Mouse (Mus musculus): ENCODE data around the gene 1700001C19Rik. TPM values are rescaled to one million over a fixed set of nuclear protein-coding genes. Genes with fewer than 3 reads are reported as not detected.
A peak's percentile ranks its signal among the peaks of the same experiment; 100 is the strongest.
"Not testable (repeated sequence)": the region's sequence is repeated elsewhere in the genome, so short reads cannot be mapped to it uniquely, and the experiment has no call there.

The 1700001C19Rik gene
- total and polyA plus RNA-seq, 3 experiments: 0.76 TPM; not detected in 2

DNA sequence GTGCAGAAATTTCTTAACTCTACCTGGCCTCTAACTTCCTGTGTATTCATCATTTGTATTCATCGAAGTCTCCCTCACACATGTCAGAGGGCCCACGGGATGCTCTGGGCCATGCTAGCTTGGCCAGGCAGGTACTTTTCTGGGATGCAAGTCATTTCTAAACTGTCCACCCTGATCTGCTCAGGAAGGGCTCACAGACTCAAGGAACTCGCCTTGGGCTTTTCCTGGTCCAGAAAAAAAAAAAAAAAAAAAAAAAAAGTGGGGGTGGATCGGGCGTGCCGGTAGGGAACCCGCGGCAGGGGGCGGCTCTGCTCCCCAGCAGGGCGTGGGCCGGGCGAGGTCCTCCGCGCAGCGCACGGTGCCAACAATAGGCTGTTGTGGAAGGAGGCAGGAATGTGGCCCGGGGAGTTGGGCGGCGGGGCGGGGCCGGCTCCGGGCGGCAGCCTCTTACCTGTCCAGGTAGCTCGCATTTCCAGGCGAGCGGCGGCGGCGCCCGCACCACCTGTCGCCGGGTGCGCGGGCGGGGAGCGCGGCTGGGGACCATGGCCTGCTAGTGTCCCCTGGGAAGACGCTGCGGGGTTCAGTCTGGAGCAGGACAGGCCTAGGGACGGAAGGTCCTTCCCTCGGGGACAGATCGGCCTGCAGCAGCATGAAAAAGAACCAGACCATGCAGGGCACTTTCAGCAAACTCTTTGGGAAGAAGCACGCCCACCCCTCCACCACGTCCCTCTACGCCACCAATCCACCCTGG lies 845 bp downstream of the 1700001C19Rik start, which contains the start of gene AI661453:
AI661453 (plus strand) TSS at position 460 of the 751 bp plus-strand sequence.
- WGBS: 2% methylated on average over 45 of the region's 45 CpGs

DNA sequence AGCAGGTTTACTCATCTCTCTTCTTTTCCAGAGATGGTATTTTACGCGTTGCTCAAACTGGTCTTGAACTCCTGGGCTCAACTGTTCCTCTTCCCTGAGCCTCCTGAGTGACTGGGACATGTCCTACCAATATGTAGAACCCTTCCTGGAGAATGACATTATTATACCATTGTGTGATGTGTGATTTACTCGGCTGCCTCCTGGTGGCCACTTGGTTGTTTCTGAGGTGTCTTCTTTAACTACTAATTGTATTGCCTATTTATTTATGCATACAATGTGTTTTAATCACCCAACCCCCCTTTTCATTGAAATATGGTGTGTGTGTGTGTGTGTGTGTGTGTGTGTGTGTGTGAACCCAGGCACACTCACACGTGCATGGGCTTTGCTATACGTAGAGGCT lies 6.4 kb downstream of the 1700001C19Rik start:
- intact Hi-C loops (cut with DNase I): no loop called here
- peaks cover 3% of the 10 kb centered on the region; the same call in 1 of the 2 replicates for H3K4me1 ChIP-seq (ENCODE audit: control insufficient read depth, insufficient read depth, low read length)
- H3K4me3 ChIP-seq: no peak overlapping the region
- DNase-seq: no peak
- no peak overlapping the region for H3K9ac ChIP-seq (ENCODE audit: low read depth, low read length)
- no peaks in the 10 kb centered on the region for H3K36me3 ChIP-seq (ENCODE audit: control insufficient read depth, insufficient read depth, low read length)
- H3K27ac ChIP-seq: no peak overlapping the region
- TF ChIP-seq EP300 (IDR thresholded peaks at IDR 0.05; ENCODE audit: insufficient read depth, low read depth, low read length) (no peak), CTCF (IDR thresholded peaks at IDR 0.05) (peak; percentile 31)
- H3K79me2 ChIP-seq (replicated peaks; ENCODE audit: control insufficient read depth, insufficient read depth, low read length): no peaks in the 10 kb centered on the region
- WGBS: 72% methylated on average over 5 of the region's 5 CpGs
- H3K27me3 ChIP-seq (ENCODE audit: control insufficient read depth, insufficient read depth, low read length): no peaks in the 10 kb centered on the region

More for the DNA sequence above, 845 bp downstream of the 1700001C19Rik start, which contains the start of gene AI661453:
- Histone ChIP-seq H3K27me3 (ENCODE audit: control insufficient read depth, insufficient read depth, low read length) (peaks cover 2% of the 10 kb centered on the region), H3K9ac (ENCODE audit: low read depth, low read length) (peak within 1 kb of the TSS; percentile 51), H3K27ac (no peak within 1 kb of the TSS; the same call in 1 of the 2 replicates), H3K4me1 (ENCODE audit: control insufficient read depth, insufficient read depth, low read length) (no peaks in the 10 kb centered on the region), H3K36me3 (ENCODE audit: control insufficient read depth, insufficient read depth, low read length) (no peaks in the 10 kb centered on the region), H3K4me3 (peak within 1 kb of the TSS; percentile 43), H3K79me2 (replicated peaks; ENCODE audit: control insufficient read depth, insufficient read depth, low read length) (no peaks in the 10 kb centered on the region)
- DNase-seq: peak; percentile 35 to 39
- intact Hi-C loops (cut with DNase I): no loop called here
- TF ChIP-seq EP300 (IDR thresholded peaks at IDR 0.05; ENCODE audit: insufficient read depth, low read depth, low read length) (no peak), POLR2A (IDR thresholded peaks at IDR 0.05; ENCODE audit: insufficient read depth, low read depth, low read length) (no peak), CTCF (IDR thresholded peaks at IDR 0.05) (no peak)

DNA sequence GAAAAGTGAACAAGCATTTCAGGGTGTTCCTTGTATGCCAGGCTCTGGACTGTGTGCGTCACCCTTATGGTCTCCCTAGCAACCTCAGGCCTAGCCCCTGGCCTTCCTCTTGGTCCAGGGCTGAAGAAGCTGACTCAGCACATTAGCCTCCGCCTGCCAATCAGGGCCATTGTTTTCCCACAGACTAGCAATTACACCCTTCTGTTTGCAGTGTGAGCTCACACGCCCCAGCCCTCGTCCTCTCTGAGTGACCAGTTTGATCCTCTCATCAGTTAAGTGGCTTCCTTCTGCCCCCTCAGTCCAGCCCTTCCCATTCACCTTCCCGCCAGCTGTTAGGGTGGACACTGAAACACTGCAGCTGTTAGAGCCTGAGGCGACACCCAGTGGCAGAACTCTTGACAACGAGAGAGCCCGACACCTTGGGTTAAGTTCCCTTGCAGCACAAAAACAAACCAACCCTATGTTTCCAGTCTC lies 8.3 kb downstream of the 1700001C19Rik start:
- Histone ChIP-seq H3K4me3 (no peak overlapping the region), H3K4me1 (ENCODE audit: control insufficient read depth, insufficient read depth, low read length) (peaks cover 3% of the 10 kb centered on the region; the same call in 1 of the 2 replicates), H3K79me2 (replicated peaks; ENCODE audit: control insufficient read depth, insufficient read depth, low read length) (no peaks in the 10 kb centered on the region), H3K36me3 (ENCODE audit: control insufficient read depth, insufficient read depth, low read length) (no peaks in the 10 kb centered on the region), H3K27me3 (ENCODE audit: control insufficient read depth, insufficient read depth, low read length) (no peaks in the 10 kb centered on the region), H3K9ac (ENCODE audit: low read depth, low read length) (no peak overlapping the region), H3K27ac (no peak overlapping the region)
- intact Hi-C loops (cut with DNase I): no loop called here
- 11% methylated on average over 8 of the region's 8 CpGs for WGBS
- TF ChIP-seq CTCF (IDR thresholded peaks at IDR 0.05) (peak; percentile 57), EP300 (IDR thresholded peaks at IDR 0.05; ENCODE audit: insufficient read depth, low read depth, low read length) (no peak)
- peak; percentile 38 to 54 for DNase-seq

DNA sequence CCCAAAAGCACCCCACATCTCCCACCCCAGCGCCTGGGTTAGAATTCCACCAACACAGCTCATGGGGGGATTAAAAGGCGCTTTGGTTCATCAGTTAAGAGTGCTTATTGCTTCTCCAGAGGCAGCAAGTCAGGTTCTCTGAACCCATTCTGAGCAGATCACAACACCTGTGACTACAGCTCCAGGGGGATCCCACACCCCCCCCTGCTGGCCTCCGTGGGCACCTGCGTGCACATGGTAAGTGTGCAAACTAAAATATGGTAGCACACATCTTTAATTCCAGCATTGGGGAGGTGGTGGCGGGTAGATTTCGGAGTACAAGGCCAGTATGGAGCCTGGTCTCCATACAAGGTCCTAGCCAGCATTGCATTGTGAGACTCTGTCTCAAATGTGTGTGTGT lies 9.9 kb downstream of the 1700001C19Rik start:
- Histone ChIP-seq H3K36me3 (ENCODE audit: control insufficient read depth, insufficient read depth, low read length) (no peaks in the 10 kb centered on the region), H3K9ac (ENCODE audit: low read depth, low read length) (no peak overlapping the region), H3K27me3 (ENCODE audit: control insufficient read depth, insufficient read depth, low read length) (no peaks in the 10 kb centered on the region), H3K4me1 (ENCODE audit: control insufficient read depth, insufficient read depth, low read length) (peaks cover 3% of the 10 kb centered on the region; the same call in 1 of the 2 replicates), H3K4me3 (no peak overlapping the region), H3K27ac (no peak overlapping the region), H3K79me2 (replicated peaks; ENCODE audit: control insufficient read depth, insufficient read depth, low read length) (no peaks in the 10 kb centered on the region)
- DNase-seq: no peak
- 83% methylated on average over 6 of the region's 6 CpGs for WGBS
- TF ChIP-seq EP300 (IDR thresholded peaks at IDR 0.05; ENCODE audit: insufficient read depth, low read depth, low read length) (no peak), CTCF (IDR thresholded peaks at IDR 0.05) (no peak), POLR2A (IDR thresholded peaks at IDR 0.05; ENCODE audit: insufficient read depth, low read depth, low read length) (no peak)
- intact Hi-C loops (cut with DNase I): no loop called here

DNA sequence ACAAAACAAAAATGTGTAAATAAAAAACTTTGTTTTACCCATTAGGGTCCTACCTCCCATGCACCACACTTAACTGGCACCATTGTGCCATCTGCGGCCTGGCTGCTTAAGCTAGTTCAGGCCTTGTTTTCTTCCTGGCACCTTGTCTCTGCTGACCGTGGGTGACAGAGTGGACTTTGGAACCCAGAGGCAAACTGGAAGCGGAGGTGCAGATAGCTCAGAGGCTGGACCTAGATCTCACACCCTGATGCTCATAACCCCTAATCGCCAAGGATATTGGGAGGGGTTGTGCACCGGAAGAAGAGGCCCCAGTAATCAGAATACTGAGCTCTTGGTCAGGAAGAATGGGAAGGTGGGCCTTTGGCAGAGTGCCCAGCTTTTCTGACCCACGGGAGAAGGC lies 13.0 kb downstream of the 1700001C19Rik start:
- H3K27me3 ChIP-seq (ENCODE audit: control insufficient read depth, insufficient read depth, low read length): no peaks in the 10 kb centered on the region
- no peak overlapping the region for H3K9ac ChIP-seq (ENCODE audit: low read depth, low read length)
- H3K4me3 ChIP-seq: no peak overlapping the region
- H3K36me3 ChIP-seq (ENCODE audit: control insufficient read depth, insufficient read depth, low read length): no peaks in the 10 kb centered on the region
- H3K4me1 ChIP-seq (ENCODE audit: control insufficient read depth, insufficient read depth, low read length): peaks cover 3% of the 10 kb centered on the region; the same call in 1 of the 2 replicates
- H3K79me2 ChIP-seq (replicated peaks; ENCODE audit: control insufficient read depth, insufficient read depth, low read length): no peaks in the 10 kb centered on the region
- 45% methylated on average over 6 of the region's 6 CpGs for WGBS
- intact Hi-C loops (cut with DNase I): no loop called here
- TF ChIP-seq EP300 (IDR thresholded peaks at IDR 0.05; ENCODE audit: insufficient read depth, low read depth, low read length) (no peak), POLR2A (IDR thresholded peaks at IDR 0.05; ENCODE audit: insufficient read depth, low read depth, low read length) (no peak), CTCF (IDR thresholded peaks at IDR 0.05) (no peak)
- no peak overlapping the region for H3K27ac ChIP-seq
- DNase-seq: no peak

DNA sequence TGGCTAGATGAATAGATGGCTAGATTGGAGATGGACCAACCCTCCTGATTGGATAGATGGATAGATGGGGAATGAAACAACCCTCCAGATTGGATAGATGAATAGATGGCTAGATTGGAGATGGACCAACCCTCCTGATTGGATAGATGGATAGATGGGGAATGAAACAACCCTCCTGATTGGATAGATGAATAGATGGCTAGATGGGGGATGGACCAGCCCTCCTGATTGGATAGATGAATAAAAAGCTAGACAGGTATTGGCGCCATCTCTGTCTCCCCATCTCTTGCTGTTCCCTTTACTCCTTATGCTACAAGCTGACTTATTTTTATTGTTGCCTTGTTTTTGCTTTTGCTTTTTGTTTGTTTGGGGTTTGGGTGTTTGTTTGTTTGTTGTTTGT lies 14.6 kb downstream of the 1700001C19Rik start:
- H3K36me3 ChIP-seq (ENCODE audit: control insufficient read depth, insufficient read depth, low read length); H3K4me1 ChIP-seq (ENCODE audit: control insufficient read depth, insufficient read depth, low read length); H3K79me2 ChIP-seq (replicated peaks; ENCODE audit: control insufficient read depth, insufficient read depth, low read length); DNase-seq; H3K4me3 ChIP-seq; H3K27ac ChIP-seq; H3K9ac ChIP-seq (ENCODE audit: low read depth, low read length); H3K27me3 ChIP-seq (ENCODE audit: control insufficient read depth, insufficient read depth, low read length); intact Hi-C loops (cut with DNase I): not testable (repeated sequence)
- WGBS: 96% methylated on average over 1 of the region's 1 CpGs

Measured in heart, adult 2 months (tissue).